Mouse (Mus musculus) 3134 (cell line): ENCODE data around the gene Lyl1.
A peak's percentile ranks its signal among the peaks of the same experiment; 100 is the strongest.
"Not testable (repeated sequence)": the region's sequence is repeated elsewhere in the genome, so short reads cannot be mapped to it uniquely, and the experiment has no call there.

ENCODE experiments used
- DNase-seq: peaks from one replicate; pipeline ENCODE4 v3.0.0-alpha.2; 2011; ENCODE audit warnings: low spot score; ENCODE audit not compliant: insufficient read length; ENCODE audit errors: extremely low read depth

Gene Lyl1

GRCm38 (mm10) chr8:84668081-84668480, 33.2 kb upstream of the Lyl1 start:
- DNase-seq: no peak

GRCm38 (mm10) chr8:84668731-84669485, 32.3 kb upstream of the Lyl1 start:
- no peak for DNase-seq

GRCm38 (mm10) chr8:84670295-84671006, 30.8 kb upstream of the Lyl1 start:
- DNase-seq: not testable (repeated sequence)

GRCm38 (mm10) chr8:84677305-84677704, 24.0 kb upstream of the Lyl1 start:
- DNase-seq: no peak

GRCm38 (mm10) chr8:84681476-84681875, 19.8 kb upstream of the Lyl1 start:
- DNase-seq: no peak

- no peak for DNase-seq
These were observed 19.0 kb upstream of the Lyl1 start for GRCm38 (mm10) chr8:84682257-84682656.

GRCm38 (mm10) chr8:84684537-84684936, 16.7 kb upstream of the Lyl1 start:
- no peak for DNase-seq

GRCm38 (mm10) chr8:84686191-84687002, 14.9 kb upstream of the Lyl1 start, which contains the start of gene Trmt1:
Trmt1 (plus strand) TSS chr8:84686307.
- DNase-seq: no peak

GRCm38 (mm10) chr8:84687003-84687704, 14.1 kb upstream of the Lyl1 start:
- DNase-seq: peak; percentile 54

- DNase-seq: peak; percentile 80
These were observed 13.6 kb upstream of the Lyl1 start, which contains the start of gene Nacc1 for GRCm38 (mm10) chr8:84687705-84688100. Nacc1 (minus strand) TSS chr8:84687862.

- peak; percentile 72 for DNase-seq
These were observed 12.0 kb upstream of the Lyl1 start for GRCm38 (mm10) chr8:84689091-84689915.

GRCm38 (mm10) chr8:84693332-84693731, 7.9 kb upstream of the Lyl1 start:
- DNase-seq: no peak

GRCm38 (mm10) chr8:84695140-84695539, 6.1 kb upstream of the Lyl1 start:
- no peak for DNase-seq

GRCm38 (mm10) chr8:84697166-84698130, 3.8 kb upstream of the Lyl1 start:
- no peak for DNase-seq

- DNase-seq: no peak
These were observed 3.0 kb upstream of the Lyl1 start for GRCm38 (mm10) chr8:84698288-84698687.

- DNase-seq: peak; percentile 84
These were observed 2.3 kb upstream of the Lyl1 start for GRCm38 (mm10) chr8:84698929-84699401.

GRCm38 (mm10) chr8:84699861-84700322, 1.4 kb upstream of the Lyl1 start:
- no peak for DNase-seq

- no peak for DNase-seq
These were observed 731 bp upstream of the Lyl1 start for GRCm38 (mm10) chr8:84700526-84700925.
